Mouse (Mus musculus): Measurements from ENCODE around the gene Fasl.

- TF ChIP-seq CTCF (IDR thresholded peaks at IDR 0.05; ENCODE audit: insufficient read depth, low read depth, low read length): no peak
- TF ChIP-seq POLR2A (IDR thresholded peaks at IDR 0.05; ENCODE audit: insufficient read depth, low read depth, low read length): no peak
Measured at GRCm38 (mm10) chr1:161792687-161792969, 4.3 kb upstream of the Fasl start.

All from olfactory bulb, adult 2 months (tissue).